Mouse (Mus musculus) heart, adult 18-20 months (tissue): ENCODE data around the gene Ubap2l. TPM values are rescaled to one million over a fixed set of nuclear protein-coding genes. Genes with fewer than 3 reads are reported as not detected.

Experiments used
- DNase-seq, 2 experiments: peaks; one replicate each; pipeline ENCODE4 v3.0.0; 2021 to 2022; ENCODE audit warnings: mixed read lengths in 1 of 2
- total RNA-seq, 2 experiments: library from RNA; stranded (reverse); gene quantifications; 2 replicates each; pipeline ENCODE4 v1.2.3; 2021

Ubap2l gene
- total RNA-seq, 2 experiments from 2014 or later = 83.7 to 107 TPM

GRCm38 (mm10) chr3:90067851-90068250, 15.4 kb upstream of the Ubap2l start:
- DNase-seq = no peak

- peak in 1 of 2 experiments; percentile 69 for DNase-seq
Observed at GRCm38 (mm10) chr3:90065553-90065952, 13.1 kb upstream of the Ubap2l start.

- no peak for DNase-seq
Observed at GRCm38 (mm10) chr3:90064383-90064782, 12.0 kb upstream of the Ubap2l start.

- DNase-seq = no peak
Observed at GRCm38 (mm10) chr3:90062539-90062938, 10.1 kb upstream of the Ubap2l start.

GRCm38 (mm10) chr3:90061549-90061948, 9.1 kb upstream of the Ubap2l start:
- DNase-seq = no peak

- DNase-seq = peak; percentile 60 to 74
Observed at GRCm38 (mm10) chr3:90051441-90052350, 732 bp downstream of the Ubap2l start, which contains the start of gene 4933434E20Rik. Gene 4933434E20Rik (plus strand): TSS chr3:90051636.

- no peak for DNase-seq
Observed at GRCm38 (mm10) chr3:90049691-90050090, 2.7 kb downstream of the Ubap2l start.

- no peak for DNase-seq
Observed at GRCm38 (mm10) chr3:90036263-90036662, 16.2 kb downstream of the Ubap2l start.

- no peak for DNase-seq
Observed at GRCm38 (mm10) chr3:90034653-90035052, 17.8 kb downstream of the Ubap2l start.

GRCm38 (mm10) chr3:90016626-90017025, 35.8 kb downstream of the Ubap2l start:
- DNase-seq = no peak

- no peak for DNase-seq
Observed at GRCm38 (mm10) chr3:90010291-90010690, 42.1 kb downstream of the Ubap2l start.

GRCm38 (mm10) chr3:90004091-90004796, 48.2 kb downstream of the Ubap2l start:
- no peak for DNase-seq

GRCm38 (mm10) chr3:89999830-90000229, 52.6 kb downstream of the Ubap2l start:
- no peak for DNase-seq

- DNase-seq = no peak
Observed at GRCm38 (mm10) chr3:89999090-89999489, 53.3 kb downstream of the Ubap2l start.

GRCm38 (mm10) chr3:89998612-89999054, 53.8 kb downstream of the Ubap2l start, which contains the start of gene Hax1:
Gene Hax1 (minus strand): TSS chr3:89998780.
- DNase-seq = peak; percentile 95 to 97

GRCm38 (mm10) chr3:89997791-89998495, 54.5 kb downstream of the Ubap2l start:
- peak in 1 of 2 experiments; percentile 7 for DNase-seq

GRCm38 (mm10) chr3:89994807-89995515, 57.5 kb downstream of the Ubap2l start:
- no peak for DNase-seq

- no peak for DNase-seq
Observed at GRCm38 (mm10) chr3:89987822-89988221, 64.6 kb downstream of the Ubap2l start.

GRCm38 (mm10) chr3:89987211-89987610, 65.2 kb downstream of the Ubap2l start:
- no peak for DNase-seq

GRCm38 (mm10) chr3:89982426-89982825, 70.0 kb downstream of the Ubap2l start:
- no peak for DNase-seq

GRCm38 (mm10) chr3:89976859-89977258, 75.6 kb downstream of the Ubap2l start:
- no peak for DNase-seq

- DNase-seq = no peak
Observed at GRCm38 (mm10) chr3:89968509-89968908, 83.9 kb downstream of the Ubap2l start.
